Mouse (Mus musculus): ENCODE measurements at regions not wholly inside any gene's neighbourhood (a gene's known extent, or its start where the extent isn't known, plus 50 kb on each side); places are given as distances from the start of the nearest gene placed in this dataset.

GRCm38 (mm10) chr15:90291848-90292247 lies 67.7 kb downstream of the Alg10b start:
- Histone ChIP-seq H3ac (ENCODE audit: control insufficient read depth, insufficient read length) (no peak overlapping the region), H3K27me3 (ENCODE audit: control insufficient read depth, insufficient read depth, insufficient read length) (no peaks in the 10 kb centered on the region), H3K4me3 (no peak overlapping the region), H3K4me2 (ENCODE audit: low read depth) (no peak overlapping the region), H3K79me2 (ENCODE audit: control insufficient read depth, insufficient read depth) (no peaks in the 10 kb centered on the region), H3K36me3 (ENCODE audit: control insufficient read depth, insufficient read depth) (no peaks in the 10 kb centered on the region)
- TF ChIP-seq POLR2A (IDR thresholded peaks at IDR 0.05; ENCODE audit: insufficient read length, low read depth) (no peak), CEBPB (IDR thresholded peaks at IDR 0.05; ENCODE audit: insufficient read depth, poor library complexity, severe bottlenecking) (no peak), TCF3 (IDR thresholded peaks at IDR 0.05; ENCODE audit: insufficient read length, low read depth) (no peak), MAX (IDR thresholded peaks at IDR 0.05; ENCODE audit: low read depth) (no peak), MYOD1 (IDR thresholded peaks at IDR 0.05; ENCODE audit: control insufficient read depth in 1 of 3, insufficient read length in 2 of 3, low read depth in 2 of 3) (no peak), SRF (IDR thresholded peaks at IDR 0.05; ENCODE audit: control insufficient read depth, insufficient read length, low read depth) (no peak), REST (IDR thresholded peaks at IDR 0.05; ENCODE audit: insufficient read depth, insufficient read length) (no peak), E2F4 (IDR thresholded peaks at IDR 0.05; ENCODE audit: insufficient read depth) (no peak), POLR2AphosphoS2 (IDR thresholded peaks at IDR 0.05; ENCODE audit: insufficient read length, low read depth) (no peak)

GRCm38 (mm10) chr15:90294353-90294922 lies 70.3 kb downstream of the Alg10b start:
- no peak overlapping the region for H3K4me3 ChIP-seq
- H3ac ChIP-seq (ENCODE audit: control insufficient read depth, insufficient read length): no peak overlapping the region
- no peaks in the 10 kb centered on the region for H3K79me2 ChIP-seq (ENCODE audit: control insufficient read depth, insufficient read depth)
- TF ChIP-seq POLR2A (IDR thresholded peaks at IDR 0.05; ENCODE audit: insufficient read length, low read depth): no peak
- TF ChIP-seq MAX (IDR thresholded peaks at IDR 0.05; ENCODE audit: low read depth): no peak
- TF ChIP-seq SRF (IDR thresholded peaks at IDR 0.05; ENCODE audit: control insufficient read depth, insufficient read length, low read depth): no peak
- no peak for TF ChIP-seq POLR2AphosphoS2 (IDR thresholded peaks at IDR 0.05; ENCODE audit: insufficient read length, low read depth)
- no peak for TF ChIP-seq MYOD1 (IDR thresholded peaks at IDR 0.05; ENCODE audit: control insufficient read depth in 1 of 3, insufficient read length in 2 of 3, low read depth in 2 of 3)
- TF ChIP-seq REST (IDR thresholded peaks at IDR 0.05; ENCODE audit: insufficient read depth, insufficient read length): no peak
- TF ChIP-seq MYOG (IDR thresholded peaks at IDR 0.05; ENCODE audit: control insufficient read depth in 1 of 3, insufficient read depth in 1 of 3, insufficient read length in 2 of 3, low read depth in 2 of 3): no peak
- TF ChIP-seq CEBPB (IDR thresholded peaks at IDR 0.05; ENCODE audit: insufficient read depth, poor library complexity, severe bottlenecking): no peak
- H3K27me3 ChIP-seq (ENCODE audit: control insufficient read depth, insufficient read depth, insufficient read length): no peaks in the 10 kb centered on the region
- H3K36me3 ChIP-seq (ENCODE audit: control insufficient read depth, insufficient read depth): no peaks in the 10 kb centered on the region
- peak overlapping the region; percentile 19 for H3K4me2 ChIP-seq (ENCODE audit: low read depth)

- no peak overlapping the region for H3K4me2 ChIP-seq (ENCODE audit: low read depth)
- no peaks in the 10 kb centered on the region for H3K36me3 ChIP-seq (ENCODE audit: control insufficient read depth, insufficient read depth)
- TF ChIP-seq TCF3 (IDR thresholded peaks at IDR 0.05; ENCODE audit: insufficient read length, low read depth) (no peak), TCF12 (IDR thresholded peaks at IDR 0.05; ENCODE audit: insufficient read depth, poor library complexity, severe bottlenecking) (no peak), CEBPB (IDR thresholded peaks at IDR 0.05; ENCODE audit: insufficient read depth, poor library complexity, severe bottlenecking) (no peak), POLR2A (IDR thresholded peaks at IDR 0.05; ENCODE audit: insufficient read length, low read depth) (no peak), MAX (IDR thresholded peaks at IDR 0.05; ENCODE audit: low read depth) (no peak), SRF (IDR thresholded peaks at IDR 0.05; ENCODE audit: control insufficient read depth, insufficient read length, low read depth) (no peak), REST (IDR thresholded peaks at IDR 0.05; ENCODE audit: insufficient read depth, insufficient read length) (no peak), POLR2AphosphoS2 (IDR thresholded peaks at IDR 0.05; ENCODE audit: insufficient read length, low read depth) (no peak), MYOD1 (IDR thresholded peaks at IDR 0.05; ENCODE audit: control insufficient read depth in 1 of 3, insufficient read length in 2 of 3, low read depth in 2 of 3) (no peak), MYOG (IDR thresholded peaks at IDR 0.05; ENCODE audit: control insufficient read depth in 1 of 3, insufficient read depth in 1 of 3, insufficient read length in 2 of 3, low read depth in 2 of 3) (no peak), USF1 (IDR thresholded peaks at IDR 0.05; ENCODE audit: low read depth) (no peak), E2F4 (IDR thresholded peaks at IDR 0.05; ENCODE audit: insufficient read depth) (no peak)
- no peak overlapping the region for H3ac ChIP-seq (ENCODE audit: control insufficient read depth, insufficient read length)
- H3K27me3 ChIP-seq (ENCODE audit: control insufficient read depth, insufficient read depth, insufficient read length): no peaks in the 10 kb centered on the region
- no peaks in the 10 kb centered on the region for H3K79me2 ChIP-seq (ENCODE audit: control insufficient read depth, insufficient read depth)
- H3K4me3 ChIP-seq: no peak overlapping the region
Measured at GRCm38 (mm10) chr15:90298566-90298965, 74.5 kb downstream of the Alg10b start.

- Histone ChIP-seq H3K27me3 (ENCODE audit: control insufficient read depth, insufficient read depth, insufficient read length) (no peaks in the 10 kb centered on the region), H3K4me3 (no peak overlapping the region), H3K36me3 (ENCODE audit: control insufficient read depth, insufficient read depth) (no peaks in the 10 kb centered on the region), H3K4me2 (ENCODE audit: low read depth) (no peak overlapping the region), H3K79me2 (ENCODE audit: control insufficient read depth, insufficient read depth) (no peaks in the 10 kb centered on the region), H3ac (ENCODE audit: control insufficient read depth, insufficient read length) (no peak overlapping the region)
- TF ChIP-seq CEBPB (IDR thresholded peaks at IDR 0.05; ENCODE audit: insufficient read depth, poor library complexity, severe bottlenecking) (peak; percentile 81), POLR2A (IDR thresholded peaks at IDR 0.05; ENCODE audit: insufficient read length, low read depth) (no peak)
Measured at GRCm38 (mm10) chr15:90303393-90303792, 79.3 kb downstream of the Alg10b start.

- Histone ChIP-seq H3K36me3 (ENCODE audit: control insufficient read depth, insufficient read depth) (no peaks in the 10 kb centered on the region), H3ac (ENCODE audit: control insufficient read depth, insufficient read length) (no peak overlapping the region), H3K4me2 (ENCODE audit: low read depth) (no peak overlapping the region), H3K4me3 (no peak overlapping the region), H3K79me2 (ENCODE audit: control insufficient read depth, insufficient read depth) (no peaks in the 10 kb centered on the region), H3K27me3 (ENCODE audit: control insufficient read depth, insufficient read depth, insufficient read length) (no peaks in the 10 kb centered on the region)
- TF ChIP-seq MYOG (IDR thresholded peaks at IDR 0.05; ENCODE audit: control insufficient read depth in 1 of 3, insufficient read depth in 1 of 3, insufficient read length in 2 of 3, low read depth in 2 of 3) (no peak), CEBPB (IDR thresholded peaks at IDR 0.05; ENCODE audit: insufficient read depth, poor library complexity, severe bottlenecking) (no peak), MYOD1 (IDR thresholded peaks at IDR 0.05; ENCODE audit: control insufficient read depth in 1 of 3, insufficient read length in 2 of 3, low read depth in 2 of 3) (no peak), E2F4 (IDR thresholded peaks at IDR 0.05; ENCODE audit: insufficient read depth) (no peak), TCF3 (IDR thresholded peaks at IDR 0.05; ENCODE audit: insufficient read length, low read depth) (no peak), SRF (IDR thresholded peaks at IDR 0.05; ENCODE audit: control insufficient read depth, insufficient read length, low read depth) (no peak), USF1 (IDR thresholded peaks at IDR 0.05; ENCODE audit: low read depth) (no peak), POLR2A (IDR thresholded peaks at IDR 0.05; ENCODE audit: insufficient read length, low read depth) (no peak), REST (IDR thresholded peaks at IDR 0.05; ENCODE audit: insufficient read depth, insufficient read length) (no peak), MAX (IDR thresholded peaks at IDR 0.05; ENCODE audit: low read depth) (no peak), TCF12 (IDR thresholded peaks at IDR 0.05; ENCODE audit: insufficient read depth, poor library complexity, severe bottlenecking) (no peak), POLR2AphosphoS2 (IDR thresholded peaks at IDR 0.05; ENCODE audit: insufficient read length, low read depth) (no peak)
Measured at GRCm38 (mm10) chr15:90305051-90305450, 80.9 kb downstream of the Alg10b start.

All from myocyte (in vitro differentiated cells).